Mouse (Mus musculus): ENCODE data around the gene Acot11. TPM values are rescaled to one million over a fixed set of nuclear protein-coding genes. Genes with fewer than 3 reads are reported as not detected.

Acot11 gene
- polyA plus RNA-seq, 1 experiment from 2014 or later: 3.9 TPM

DNA sequence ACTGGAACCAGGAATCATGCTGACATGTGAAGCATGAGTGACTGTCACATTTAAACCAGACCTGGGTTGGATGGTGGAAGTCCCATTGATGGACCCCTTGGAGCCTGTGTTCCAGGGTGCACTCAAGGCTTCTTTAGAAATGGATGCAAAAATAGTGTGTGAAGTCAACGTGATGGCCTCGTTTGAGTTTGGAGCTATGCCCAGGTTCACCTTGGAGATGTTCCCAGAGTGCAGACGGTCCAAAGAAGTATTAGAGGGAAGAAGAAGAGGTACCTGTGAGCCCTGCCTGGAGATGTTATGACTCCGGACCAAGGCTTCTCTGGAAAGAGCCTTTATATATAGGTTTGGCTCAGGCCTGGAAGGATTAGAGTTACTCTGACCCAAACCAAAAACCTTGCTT lies 84.2 kb downstream of the Acot11 start:
- WGBS: 70% methylated on average over 4 of the region's 4 CpGs
- H3K4me3 ChIP-seq: no peak overlapping the region
- no peaks in the 10 kb centered on the region for H3K4me1 ChIP-seq
- no peaks in the 10 kb centered on the region for H3K36me3 ChIP-seq
- no peaks in the 10 kb centered on the region for H3K9me3 ChIP-seq
- no peak overlapping the region for H3K4me2 ChIP-seq
- peaks cover 16% of the 10 kb centered on the region for H3K27me3 ChIP-seq (replicated peaks)
- H3K9ac ChIP-seq: no peak overlapping the region
- H3K27ac ChIP-seq (replicated peaks): no peak overlapping the region
- ATAC-seq (ENCODE audit: extremely low read depth, insufficient number of reproducible peaks, low FRiP score, low TSS enrichment): no peak

DNA sequence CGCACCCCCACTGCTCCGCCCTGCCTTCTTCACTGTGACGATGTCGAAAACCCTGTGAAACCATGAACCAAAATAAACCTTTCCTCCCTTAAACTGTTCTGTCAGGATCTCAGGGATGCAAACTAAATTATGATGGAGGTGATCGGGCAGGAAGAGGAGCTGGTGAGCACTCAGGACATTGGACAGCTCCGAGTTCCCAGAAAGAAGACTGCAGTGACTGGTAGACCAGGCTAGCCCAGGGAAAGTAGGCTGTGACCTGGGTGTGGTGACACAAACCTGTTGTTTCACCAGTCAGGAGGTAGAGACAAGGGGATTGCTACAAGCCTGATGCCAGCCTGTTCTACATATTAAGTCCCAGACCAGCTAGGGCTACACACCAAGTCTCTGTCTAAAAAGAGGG lies 91.2 kb downstream of the Acot11 start:
- 77% methylated on average over 6 of the region's 6 CpGs for WGBS
- Histone ChIP-seq H3K4me3 (no peak overlapping the region), H3K36me3 (no peaks in the 10 kb centered on the region), H3K4me1 (no peaks in the 10 kb centered on the region), H3K9me3 (no peaks in the 10 kb centered on the region), H3K27me3 (replicated peaks) (peaks cover 61% of the 10 kb centered on the region), H3K9ac (no peak overlapping the region), H3K4me2 (no peak overlapping the region), H3K27ac (replicated peaks) (no peak overlapping the region)
- ATAC-seq (ENCODE audit: extremely low read depth, insufficient number of reproducible peaks, low FRiP score, low TSS enrichment): no peak

DNA sequence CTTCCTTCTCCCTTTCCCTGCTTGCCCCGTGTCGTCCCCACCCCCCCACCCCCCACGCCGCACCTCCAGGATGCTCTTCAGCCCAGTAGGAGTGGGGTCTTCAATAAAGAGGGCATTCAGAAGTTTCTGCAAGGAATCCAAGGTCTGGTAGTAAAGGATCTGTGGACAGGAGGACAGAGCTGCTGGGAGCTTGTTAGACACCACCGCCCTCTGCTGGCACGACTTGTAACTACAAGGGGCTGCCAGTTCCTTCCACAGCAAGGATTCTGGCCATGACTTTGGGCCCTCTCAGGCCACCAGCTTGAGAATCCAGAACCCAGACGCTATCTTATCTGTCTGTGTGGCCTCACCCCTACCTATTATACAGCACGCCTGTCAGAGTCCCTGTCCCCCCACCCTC lies 96.4 kb downstream of the Acot11 start:
- Histone ChIP-seq H3K4me1 (peaks cover 21% of the 10 kb centered on the region), H3K27me3 (replicated peaks) (peaks cover 36% of the 10 kb centered on the region), H3K27ac (replicated peaks) (0 out of 2 replicates have a peak overlapping the region, but pooled peaks have one; percentile 5), H3K9ac (peak overlapping the region; percentile 63), H3K4me3 (peak overlapping the region; percentile 30), H3K4me2 (peak overlapping the region; percentile 59), H3K9me3 (no peaks in the 10 kb centered on the region), H3K36me3 (no peaks in the 10 kb centered on the region)
- WGBS: under 1% methylated on average over 7 of the region's 8 CpGs
- peak; percentile 38; the same call in 1 of the 2 replicates for ATAC-seq (ENCODE audit: extremely low read depth, insufficient number of reproducible peaks, low FRiP score, low TSS enrichment)

DNA sequence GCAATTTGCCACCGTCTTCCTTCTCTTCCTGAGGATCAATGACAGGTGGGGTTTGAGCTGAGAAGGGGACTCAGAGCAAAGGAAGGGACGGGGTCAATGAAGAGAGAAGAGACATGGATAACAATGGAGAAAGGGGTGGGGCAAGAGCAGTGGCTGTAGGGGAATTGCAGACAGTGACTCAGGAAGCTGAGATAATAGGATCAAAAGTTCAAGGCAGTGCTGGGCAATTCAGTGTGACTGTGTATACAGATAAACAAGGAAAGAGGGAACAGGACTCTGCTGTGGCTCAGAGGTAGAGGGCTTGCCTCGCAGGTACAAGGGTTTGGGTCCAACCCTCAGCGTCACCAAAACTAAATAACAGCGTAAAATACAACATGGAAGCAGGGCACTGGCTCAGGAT lies 96.8 kb downstream of the Acot11 start:
- H3K4me2 ChIP-seq: peak overlapping the region; percentile 59
- H3K36me3 ChIP-seq: no peaks in the 10 kb centered on the region
- H3K4me3 ChIP-seq: peak overlapping the region; percentile 30
- peak overlapping the region; percentile 63 for H3K9ac ChIP-seq
- WGBS: 24% methylated on average over 5 of the region's 5 CpGs
- no peaks in the 10 kb centered on the region for H3K9me3 ChIP-seq
- no peak for ATAC-seq (ENCODE audit: extremely low read depth, insufficient number of reproducible peaks, low FRiP score, low TSS enrichment)
- peaks cover 35% of the 10 kb centered on the region for H3K27me3 ChIP-seq (replicated peaks)
- peaks cover 21% of the 10 kb centered on the region for H3K4me1 ChIP-seq
- H3K27ac ChIP-seq (replicated peaks): 0 out of 2 replicates have a peak overlapping the region, but pooled peaks have one; percentile 5

DNA sequence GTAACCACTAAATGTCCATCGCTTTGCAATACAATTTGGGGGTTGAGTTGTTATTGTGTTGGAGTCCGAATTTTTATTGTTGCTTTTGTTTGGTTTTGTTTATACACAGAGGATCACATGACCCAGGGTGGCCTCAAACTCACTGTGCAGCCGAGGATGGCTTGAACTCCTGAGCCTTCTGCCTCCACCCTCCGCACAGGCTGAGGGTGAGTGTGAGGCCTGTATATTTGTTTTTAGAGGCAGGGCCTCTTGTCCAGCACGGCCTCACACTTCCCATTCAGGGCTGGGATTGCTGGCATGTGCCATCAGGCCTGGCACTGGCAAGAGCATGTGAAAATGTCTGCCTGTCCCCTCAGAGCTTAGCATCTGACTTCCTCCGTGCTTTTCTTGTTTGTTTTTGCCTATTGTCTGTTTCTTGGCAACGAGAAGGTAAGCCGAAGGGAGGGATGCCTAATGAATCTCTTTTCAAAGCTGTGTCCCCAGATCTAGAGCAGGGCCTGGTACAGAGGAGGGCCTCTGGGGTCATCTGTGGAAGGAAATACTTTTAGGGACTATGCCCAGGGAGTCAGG lies 99.6 kb downstream of the Acot11 start:
- peaks cover 21% of the 10 kb centered on the region for H3K4me1 ChIP-seq

DNA sequence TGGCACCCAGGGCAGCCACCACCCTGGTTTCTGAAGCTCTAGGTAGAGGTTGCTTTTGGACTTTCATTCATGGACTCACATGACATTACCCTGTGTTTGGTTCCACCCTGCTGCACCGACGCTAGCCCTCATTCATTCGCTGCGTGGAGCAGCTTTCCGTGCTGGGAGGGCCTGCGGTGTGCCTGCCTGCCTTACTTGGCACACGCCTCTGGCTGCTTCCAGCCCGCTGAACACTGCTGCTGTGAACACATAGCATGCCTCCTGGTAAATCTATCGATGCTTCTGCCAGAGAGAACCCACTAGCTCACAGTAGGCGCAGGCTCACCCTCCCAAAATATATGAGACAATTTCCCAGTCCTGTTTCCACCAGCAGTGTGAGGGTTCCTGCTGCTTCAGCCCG lies 100.4 kb downstream of the Acot11 start:
- Histone ChIP-seq H3K36me3 (no peaks in the 10 kb centered on the region), H3K4me2 (no peak overlapping the region), H3K9ac (no peak overlapping the region; the same call in 1 of the 2 replicates), H3K27me3 (replicated peaks) (peaks cover 42% of the 10 kb centered on the region), H3K4me3 (no peak overlapping the region), H3K27ac (replicated peaks) (no peak overlapping the region), H3K4me1 (peaks cover 24% of the 10 kb centered on the region), H3K9me3 (no peaks in the 10 kb centered on the region)
- WGBS: 59% methylated on average over 11 of the region's 11 CpGs
- no peak for ATAC-seq (ENCODE audit: extremely low read depth, insufficient number of reproducible peaks, low FRiP score, low TSS enrichment)

More for the DNA sequence above, 99.6 kb downstream of the Acot11 start:
- H3K9me3 ChIP-seq: no peaks in the 10 kb centered on the region
- 49% methylated on average over 8 of the region's 8 CpGs for WGBS
- no peaks in the 10 kb centered on the region for H3K36me3 ChIP-seq
- H3K4me3 ChIP-seq: no peak overlapping the region
- ATAC-seq (ENCODE audit: extremely low read depth, insufficient number of reproducible peaks, low FRiP score, low TSS enrichment): no peak
- 0 out of 2 replicates have a peak overlapping the region, but pooled peaks have one; percentile 5 for H3K27ac ChIP-seq (replicated peaks)
- no peak overlapping the region for H3K4me2 ChIP-seq
- peaks cover 42% of the 10 kb centered on the region for H3K27me3 ChIP-seq (replicated peaks)
- H3K9ac ChIP-seq: no peak overlapping the region

DNA sequence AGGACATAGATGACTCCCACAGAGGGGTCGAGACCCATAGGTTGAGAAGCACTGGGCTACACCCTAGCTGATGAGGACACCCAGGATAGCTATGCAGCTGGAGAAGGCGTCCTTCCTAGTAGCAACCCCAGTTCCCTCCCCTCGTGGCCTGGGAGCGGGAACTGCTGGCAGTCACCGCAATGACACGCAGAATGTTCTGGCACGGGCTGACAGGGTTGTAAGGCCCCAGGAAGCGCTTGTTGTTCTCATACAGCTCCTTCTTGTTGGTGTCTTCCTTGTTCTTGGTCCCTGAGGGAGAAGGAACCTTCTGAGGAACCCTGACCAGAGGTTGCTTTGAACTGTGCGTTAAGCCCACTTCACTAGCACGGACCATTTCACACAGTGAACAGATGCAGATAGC lies 100.8 kb downstream of the Acot11 start:
- WGBS: 74% methylated on average over 10 of the region's 10 CpGs

DNA sequence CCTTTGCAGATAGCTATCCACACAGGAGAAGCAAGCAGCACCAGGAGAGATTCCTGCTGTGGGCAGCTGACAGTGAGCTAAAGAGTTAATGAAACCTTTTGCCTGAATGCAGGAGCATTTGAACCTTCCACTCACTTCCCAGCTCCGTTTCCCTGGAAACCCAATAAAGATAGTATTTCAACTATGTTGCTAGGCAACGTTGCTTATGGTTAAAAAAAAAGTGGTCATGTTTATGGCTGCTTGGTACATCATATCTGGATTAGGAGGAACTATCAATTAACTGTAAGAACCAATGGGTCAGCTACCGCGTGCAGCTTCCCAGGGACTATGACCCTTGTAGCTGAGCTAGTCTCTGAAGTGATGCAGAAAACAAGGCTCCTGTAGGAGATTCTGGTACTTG lies 104.0 kb downstream of the Acot11 start:
- Histone ChIP-seq H3K4me3 (no peak overlapping the region), H3K36me3 (no peaks in the 10 kb centered on the region), H3K9ac (no peak overlapping the region), H3K27me3 (replicated peaks) (peaks cover 46% of the 10 kb centered on the region), H3K9me3 (no peaks in the 10 kb centered on the region), H3K27ac (replicated peaks) (no peak overlapping the region), H3K4me2 (no peak overlapping the region), H3K4me1 (peaks cover 15% of the 10 kb centered on the region)
- WGBS: 53% methylated on average over 4 of the region's 4 CpGs
- ATAC-seq (ENCODE audit: extremely low read depth, insufficient number of reproducible peaks, low FRiP score, low TSS enrichment): no peak

More for the DNA sequence above, 100.8 kb downstream of the Acot11 start:
- no peak for ATAC-seq (ENCODE audit: extremely low read depth, insufficient number of reproducible peaks, low FRiP score, low TSS enrichment)
- no peak overlapping the region for H3K4me3 ChIP-seq
- H3K4me2 ChIP-seq: no peak overlapping the region
- no peak overlapping the region for H3K27ac ChIP-seq (replicated peaks)
- no peaks in the 10 kb centered on the region for H3K9me3 ChIP-seq
- peaks cover 24% of the 10 kb centered on the region for H3K4me1 ChIP-seq
- peaks cover 39% of the 10 kb centered on the region for H3K27me3 ChIP-seq (replicated peaks)
- H3K9ac ChIP-seq: no peak overlapping the region
- H3K36me3 ChIP-seq: no peaks in the 10 kb centered on the region

DNA sequence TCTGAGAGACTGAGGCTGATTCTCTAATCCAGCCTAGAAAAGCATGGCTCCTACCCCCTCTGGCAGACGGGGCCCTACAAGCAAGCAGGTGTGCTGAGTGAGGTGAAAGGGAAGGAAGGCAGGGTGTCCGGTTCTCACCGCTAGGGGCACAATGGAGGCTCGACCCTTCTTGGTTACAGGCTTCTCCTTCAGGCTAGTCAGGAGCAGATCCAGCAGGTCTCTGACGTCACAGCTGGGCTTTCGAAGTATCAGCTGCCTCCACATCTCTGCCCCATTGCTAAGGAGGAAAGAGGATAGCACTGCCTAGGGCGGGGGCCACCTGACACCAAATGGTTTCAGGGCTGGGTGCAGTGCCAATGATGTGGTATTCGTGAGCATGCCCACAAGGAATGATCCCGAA lies 104.8 kb downstream of the Acot11 start:
- no peak overlapping the region for H3K4me2 ChIP-seq
- H3K9ac ChIP-seq: no peak overlapping the region
- H3K4me1 ChIP-seq: peaks cover 12% of the 10 kb centered on the region
- no peak for ATAC-seq (ENCODE audit: extremely low read depth, insufficient number of reproducible peaks, low FRiP score, low TSS enrichment)
- peaks cover 52% of the 10 kb centered on the region for H3K27me3 ChIP-seq (replicated peaks)
- H3K9me3 ChIP-seq: no peaks in the 10 kb centered on the region
- H3K4me3 ChIP-seq: no peak overlapping the region
- no peaks in the 10 kb centered on the region for H3K36me3 ChIP-seq
- no peak overlapping the region for H3K27ac ChIP-seq (replicated peaks)
- WGBS: 12% methylated on average over 9 of the region's 9 CpGs

Other genes starting within 250 kb of the Acot11 start
- 3.5 and 3.8 TPM in 2 replicates for gene Dhcr24, start 244.0 kb downstream of the Acot11 start, polyA plus RNA-seq (2015; fragmentation: Nextera tagmentation; extraction: Ambion mirVana)
- 0.50 and 0.52 TPM in 2 replicates for gene Lexm, start 187.8 kb downstream of the Acot11 start, polyA plus RNA-seq (2015; fragmentation: Nextera tagmentation; extraction: Ambion mirVana)
- 0.43 and 0.74 TPM in 2 replicates for gene Ttc22, start 182.6 kb downstream of the Acot11 start, polyA plus RNA-seq (2015; fragmentation: Nextera tagmentation; extraction: Ambion mirVana)
- gene Pars2, start 153.9 kb downstream of the Acot11 start, polyA plus RNA-seq (2015; fragmentation: Nextera tagmentation; extraction: Ambion mirVana): 10.4 and 13.0 TPM in 2 replicates
- gene Ttc4, start 126.1 kb downstream of the Acot11 start, polyA plus RNA-seq (2015; fragmentation: Nextera tagmentation; extraction: Ambion mirVana): 51.2 and 63.5 TPM in 2 replicates
- 0.43 and 0.49 TPM in 2 replicates for gene Mroh7, start 74.1 kb downstream of the Acot11 start, polyA plus RNA-seq (2015; fragmentation: Nextera tagmentation; extraction: Ambion mirVana)
- 0.12 and 0.19 TPM in 2 replicates for gene Fam151a, start 71.1 kb downstream of the Acot11 start, polyA plus RNA-seq (2015; fragmentation: Nextera tagmentation; extraction: Ambion mirVana)
- gene Ssbp3, start 105.7 kb upstream of the Acot11 start, polyA plus RNA-seq (2015; fragmentation: Nextera tagmentation; extraction: Ambion mirVana): 59.8 and 61.9 TPM in 2 replicates

Data from heart, embryonic 13.5 days (tissue).